Mouse (Mus musculus) monocyte, adult 2 months (primary cell): ENCODE measurements around the gene Drd5.

ENCODE experiments used
- DNase-seq, 2 experiments: peaks; one replicate each; pipeline ENCODE4 v3.0.0; 2022; ENCODE audit warnings: low spot score in 2 of 2, low read depth in 1 of 2

Drd5 gene

DNA sequence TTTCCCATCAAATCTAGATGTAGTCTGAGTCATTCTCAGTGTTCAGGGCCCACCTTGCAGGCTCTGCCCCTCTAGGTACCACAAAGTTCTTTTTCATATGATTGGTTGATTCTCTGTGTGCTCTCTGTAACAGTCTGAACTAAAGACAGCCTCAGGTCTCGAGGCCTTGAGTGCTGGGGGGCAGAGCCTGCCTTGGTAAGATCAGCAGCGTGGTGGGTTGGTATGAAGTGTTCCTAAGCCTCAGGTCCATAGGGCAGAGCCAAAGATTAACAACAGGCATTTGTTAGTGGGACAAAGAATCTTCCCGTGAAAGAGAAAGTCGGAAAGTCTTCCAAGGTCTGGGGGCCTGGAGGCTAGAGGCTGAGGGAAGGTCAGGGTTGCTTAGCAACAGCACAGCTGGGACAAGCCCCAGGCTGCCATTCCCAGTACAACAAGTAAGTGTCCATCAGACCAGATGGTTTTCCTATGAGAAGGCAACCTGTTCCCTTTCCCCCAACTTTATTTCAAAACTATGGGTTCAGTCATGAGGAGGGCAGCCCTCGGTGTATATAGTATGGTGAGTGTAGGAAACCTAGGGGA is 31.3 kb downstream of the Drd5 start:
- DNase-seq: no peak

DNA sequence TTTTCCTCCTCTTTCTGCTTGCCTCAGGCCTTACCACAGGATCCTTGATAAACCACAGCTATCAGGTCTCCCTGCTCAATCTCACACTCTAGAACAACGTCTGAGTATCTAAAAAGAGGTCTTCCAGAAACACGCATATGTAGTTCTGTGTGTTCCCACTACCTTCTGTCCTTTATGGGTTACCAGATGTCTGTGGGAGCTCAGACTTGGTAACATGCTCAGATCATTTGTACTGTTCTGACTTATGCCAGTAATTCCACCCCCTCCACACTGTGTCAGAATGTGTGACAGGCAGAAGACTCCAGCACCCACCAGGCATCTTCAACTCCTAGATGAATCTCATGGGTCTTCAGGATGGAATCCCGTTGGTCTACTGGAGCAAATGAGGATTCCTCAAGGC is 37.8 kb downstream of the Drd5 start:
- DNase-seq: no peak

DNA sequence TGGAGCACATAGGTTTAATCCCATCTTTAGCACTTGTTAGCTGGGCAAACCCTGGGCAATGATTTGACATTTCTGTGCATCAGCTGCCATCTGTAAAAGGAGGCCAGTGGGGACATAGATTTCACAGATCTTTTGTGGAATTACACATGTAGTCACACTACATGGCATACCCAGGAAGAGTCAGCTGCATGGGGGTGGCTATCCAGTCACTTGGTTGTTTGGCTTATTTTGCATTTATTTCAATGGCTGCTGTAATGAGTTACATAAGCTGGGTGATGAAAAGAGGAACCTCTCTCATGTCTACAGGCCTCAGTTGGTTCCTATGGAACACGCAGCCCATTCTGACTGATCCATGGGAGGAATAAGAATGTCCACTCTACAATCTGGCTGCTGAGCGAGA is 40.5 kb downstream of the Drd5 start:
- no peak for DNase-seq

DNA sequence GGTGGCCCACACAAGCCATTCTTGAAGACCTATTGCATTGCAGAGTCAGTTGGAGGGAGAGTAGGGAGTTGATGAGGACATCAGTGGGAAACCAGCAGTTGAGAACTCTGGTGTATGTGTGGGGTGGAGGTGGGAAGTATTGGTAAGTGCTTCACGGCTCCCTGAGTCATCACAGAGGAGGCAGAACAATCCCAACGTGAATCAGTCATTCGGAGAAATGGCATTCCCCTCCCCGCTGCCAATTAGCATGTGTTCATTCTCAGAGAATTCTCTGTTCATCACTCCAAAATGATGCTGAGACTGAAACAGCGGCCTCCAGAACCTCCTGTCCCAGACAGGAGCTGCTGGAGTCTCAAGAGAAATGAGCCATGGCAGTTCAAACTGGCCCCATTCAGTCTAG is 45.2 kb downstream of the Drd5 start:
- DNase-seq: no peak

DNA sequence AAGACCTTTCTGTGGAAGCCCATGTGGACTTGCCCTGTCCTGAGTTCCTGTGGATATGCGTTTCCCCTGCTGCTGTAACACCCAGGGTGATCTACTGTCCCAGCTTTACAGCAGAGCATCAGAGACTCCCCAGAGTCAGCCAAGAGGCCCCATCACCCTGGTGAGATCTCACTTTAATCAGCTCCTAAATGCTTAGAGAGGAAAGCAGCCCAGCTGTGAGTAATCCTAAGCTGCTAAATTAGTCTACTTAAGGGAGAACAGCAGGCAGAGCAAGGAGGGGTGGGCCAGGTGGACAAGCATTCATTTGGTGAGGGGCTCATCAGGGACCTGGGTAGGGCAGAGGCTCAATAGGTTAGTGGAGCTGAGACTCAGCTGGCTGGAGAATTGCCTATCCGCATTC is 46.4 kb downstream of the Drd5 start:
- DNase-seq: no peak

DNA sequence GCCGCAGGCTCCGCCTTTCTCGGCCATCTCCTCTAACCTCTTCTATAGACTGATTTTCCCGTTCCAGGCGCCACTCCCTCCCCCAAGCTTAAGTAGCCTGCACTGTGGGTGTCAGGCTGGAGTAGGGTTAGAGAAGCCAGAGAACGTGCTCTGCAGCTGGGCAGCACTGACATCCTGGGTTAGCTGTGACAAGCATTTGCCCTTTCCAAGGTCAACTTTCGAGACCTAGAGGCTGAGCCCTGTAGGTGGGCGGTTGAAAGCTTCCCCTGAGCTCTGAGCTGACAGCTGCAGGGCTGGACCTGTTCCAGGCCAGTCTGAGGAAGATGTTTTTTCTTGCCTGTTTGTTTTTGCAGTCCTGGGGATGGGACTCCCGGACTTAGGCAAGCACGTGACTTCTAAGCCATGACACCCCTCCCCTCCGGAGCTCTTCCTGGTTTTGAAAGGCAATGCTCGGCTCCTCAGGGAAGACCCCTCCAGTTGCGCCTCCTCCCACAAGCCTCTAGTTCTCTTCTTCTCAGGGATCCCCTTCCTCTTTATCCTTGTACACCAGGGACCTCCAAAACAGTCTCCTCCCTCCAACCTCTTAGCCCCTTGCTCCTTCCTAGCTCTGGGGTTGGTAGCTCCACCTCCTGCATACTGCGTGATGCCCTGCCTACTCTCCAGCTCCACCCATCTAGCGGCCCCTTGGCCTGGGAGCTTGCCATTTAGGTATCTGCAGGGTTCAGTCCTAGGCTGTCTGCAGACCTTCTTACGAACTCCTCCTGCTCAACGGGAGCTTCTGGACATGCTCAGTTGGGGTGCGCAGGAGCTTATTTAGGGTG is 47.7 kb downstream of the Drd5 start:
- no peak for DNase-seq

DNA sequence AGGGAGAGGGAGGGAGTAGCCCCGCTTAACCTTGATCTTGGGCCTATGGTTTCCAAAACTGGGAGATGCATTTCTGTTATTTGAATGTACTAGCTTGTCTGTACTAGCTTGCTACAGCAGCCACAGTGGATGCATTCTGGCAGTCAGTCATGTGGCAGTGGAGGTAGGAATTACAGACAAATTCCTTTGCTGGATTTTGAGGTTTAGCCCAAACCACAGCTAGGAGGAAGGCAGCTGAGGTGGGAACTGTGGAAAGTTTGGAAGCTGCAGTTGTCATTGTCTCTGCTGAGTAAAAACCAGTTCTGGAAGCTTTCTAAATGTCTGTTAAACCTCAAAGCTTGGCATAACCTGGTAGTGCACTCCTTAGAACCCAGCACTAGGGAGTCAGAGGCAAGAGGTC is 52.1 kb downstream of the Drd5 start:
- no peak for DNase-seq
